Mouse (Mus musculus): Measurements from ENCODE around the gene Cyp4f16.
A peak's percentile ranks its signal among the peaks of the same experiment; 100 is the strongest.
"Not testable (repeated sequence)": the region's sequence is repeated elsewhere in the genome, so short reads cannot be mapped to it uniquely, and the experiment has no call there.

The Cyp4f16 gene

DNA sequence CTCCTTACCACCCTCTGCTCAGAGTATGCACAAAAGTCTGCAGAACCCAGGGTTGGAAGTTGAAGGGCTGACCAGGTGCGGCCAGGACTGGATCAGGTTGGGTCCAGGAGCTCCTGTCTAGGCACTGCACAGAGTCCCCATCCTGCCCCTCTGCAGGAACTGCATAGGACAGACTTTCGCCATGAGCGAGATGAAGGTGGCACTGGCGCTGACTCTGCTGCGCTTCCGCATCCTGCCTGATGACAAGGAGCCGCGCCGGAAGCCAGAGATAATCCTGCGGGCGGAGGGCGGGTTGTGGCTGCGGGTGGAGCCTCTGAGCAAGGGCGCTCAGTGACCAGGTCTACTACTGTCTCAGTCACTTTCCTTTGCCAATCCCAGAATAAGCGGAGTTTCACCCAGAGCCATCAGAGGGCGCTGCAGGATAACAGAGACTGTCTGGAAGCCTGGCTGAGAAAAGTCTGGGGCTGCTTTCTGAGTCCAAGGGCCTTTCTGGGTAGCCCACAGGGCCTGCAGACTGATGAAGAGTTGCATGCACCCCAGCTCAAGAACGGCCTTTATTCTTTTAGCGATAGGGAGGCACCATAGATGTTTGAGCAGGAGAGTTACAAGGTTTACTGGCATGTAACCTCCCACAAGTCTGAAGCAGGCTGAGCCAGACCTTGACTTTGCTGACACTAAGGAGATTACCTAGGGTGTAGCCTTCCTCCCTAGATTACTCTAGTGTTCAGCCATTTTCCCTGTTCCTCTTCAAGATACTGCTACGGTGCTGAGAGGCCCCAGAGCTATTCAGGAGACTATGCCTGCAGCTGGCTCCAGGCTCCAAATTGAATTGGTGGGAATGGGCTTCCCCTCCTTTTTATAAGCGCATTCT lies 14.8 kb downstream of the Cyp4f16 start:
- peak; percentile 32 to 44 for DNase-seq (ENCODE audit: low spot score in 2 of 2)

- DNase-seq (ENCODE audit: low spot score in 2 of 2), result not testable (repeated sequence)
These were observed 16.7 kb downstream of the Cyp4f16 start for GRCm38 (mm10) chr17:32553016-32553415.

DNA sequence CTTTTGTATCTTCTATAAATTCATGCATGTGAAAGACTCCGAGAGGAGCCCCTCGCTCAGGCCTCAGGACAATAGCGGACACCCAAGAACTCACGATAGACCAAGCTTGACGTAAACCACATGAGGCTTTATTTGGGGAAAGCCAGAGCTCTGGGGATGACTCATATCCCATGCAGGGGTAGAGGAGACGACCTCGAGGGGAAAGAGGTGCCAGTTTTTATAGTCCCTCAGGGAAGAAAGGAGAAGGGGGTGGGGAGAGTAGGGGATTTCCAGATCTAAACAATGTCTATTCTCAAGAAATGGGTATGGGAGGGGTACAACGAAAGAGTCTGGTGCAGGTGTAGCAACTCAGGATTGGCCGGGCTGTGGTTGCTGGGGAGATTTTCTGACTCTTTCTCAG lies 18.0 kb downstream of the Cyp4f16 start:
- not testable (repeated sequence) for DNase-seq (ENCODE audit: low spot score in 2 of 2)

GRCm38 (mm10) chr17:32563301-32563700 lies 26.9 kb downstream of the Cyp4f16 start:
- DNase-seq (ENCODE audit: low spot score in 2 of 2), result not testable (repeated sequence)

GRCm38 (mm10) chr17:32573286-32573685 lies 36.9 kb downstream of the Cyp4f16 start:
- DNase-seq (ENCODE audit: low spot score in 2 of 2), result not testable (repeated sequence)

GRCm38 (mm10) chr17:32577496-32578186 lies 41.3 kb downstream of the Cyp4f16 start:
- no peak for DNase-seq (ENCODE audit: low spot score in 2 of 2)

DNA sequence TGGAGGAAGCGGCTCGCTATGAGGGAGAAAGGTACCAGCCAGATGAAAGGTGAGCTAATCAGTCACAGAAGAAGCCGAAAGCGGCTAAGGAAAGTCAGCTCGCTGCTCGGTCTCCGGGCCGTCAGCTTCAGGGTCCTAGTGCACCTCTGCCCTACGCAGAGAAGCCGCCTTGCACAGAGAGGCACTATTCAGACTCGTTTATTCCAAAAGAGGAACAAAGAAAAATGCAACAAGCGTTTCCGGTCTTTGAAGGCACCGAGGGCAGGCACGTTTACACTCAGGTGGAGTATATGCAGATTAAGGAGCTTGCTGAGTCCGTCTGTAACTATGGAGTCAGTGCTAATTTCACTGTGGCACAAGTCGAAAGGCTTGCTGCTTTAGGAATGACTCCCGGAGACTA lies 60.1 kb downstream of the Cyp4f16 start:
- DNase-seq (ENCODE audit: low spot score in 2 of 2), result no peak

Data from heart, adult 9 months (tissue).